Mouse (Mus musculus) liver, postnatal 0 days (tissue): Measurements from ENCODE around the gene Jak3. TPM values are rescaled to one million over a fixed set of nuclear protein-coding genes. Genes with fewer than 3 reads are reported as not detected.

Experiments used
- ATAC-seq: fragments of 200-750 bp; cut with Nextera tagmentation; 2 replicates; pipeline ENCODE4 v1.8.0; 2017; ENCODE audit warnings: mild to moderate bottlenecking, moderate library complexity
- DNase-seq: peaks from one replicate; pipeline ENCODE4 v3.0.0-alpha.2; 2016
- H3K27ac ChIP-seq: fragments of 300-500 bp; sonication (generic); 2 replicates; pipeline ENCODE4 v1.5.1; 2014; ENCODE audit warnings: antibody characterized with exemption, moderate library complexity, mild to moderate bottlenecking, low read depth
- H3K27me3 ChIP-seq: fragments of 300-500 bp; sonication (generic); 2 replicates; pipeline ENCODE4 v1.6.1; 2014; ENCODE audit warnings: low read length, control low read depth, mixed read lengths; ENCODE audit not compliant: insufficient read depth
- H3K36me3 ChIP-seq: fragments of 300-500 bp; sonication (generic); replicated peaks from 2 replicates; pipeline ENCODE4 v1.6.1; 2014; ENCODE audit warnings: mild to moderate bottlenecking, control low read depth, low read length, moderate library complexity, mixed read lengths; ENCODE audit not compliant: insufficient read depth
- H3K4me1 ChIP-seq: fragments of 300-500 bp; sonication (generic); 2 replicates; pipeline ENCODE4 v1.6.1; 2014; ENCODE audit warnings: antibody characterized with exemption, mild to moderate bottlenecking, control low read depth; ENCODE audit not compliant: insufficient read depth
- H3K4me2 ChIP-seq: fragments of 300-500 bp; sonication (generic); 2 replicates; pipeline ENCODE4 v1.6.1; 2014; ENCODE audit warnings: low read depth, mild to moderate bottlenecking, low read length, moderate library complexity, mixed read lengths
- H3K4me3 ChIP-seq: fragments of 300-500 bp; sonication (generic); 2 replicates; pipeline ENCODE4 v1.5.1; 2014; ENCODE audit warnings: low read depth, low read length
- H3K9ac ChIP-seq: fragments of 300-500 bp; sonication (generic); replicated peaks from 2 replicates; pipeline ENCODE4 v1.6.1; 2014; ENCODE audit warnings: mild to moderate bottlenecking, moderate library complexity
- H3K9me3 ChIP-seq: fragments of 300-500 bp; sonication (generic); 2 replicates; pipeline ENCODE4 v1.6.1; 2016; ENCODE audit warnings: mild to moderate bottlenecking, control low read depth, low read length, mixed read lengths
- CTCF ChIP-seq: sonication (generic); IDR thresholded peaks from 2 replicates; pipeline ENCODE4 v1.5.1; 2016; ENCODE audit warnings: antibody characterized with exemption, low read depth
- EP300 ChIP-seq: IDR thresholded peaks from 2 replicates; pipeline ENCODE4 v1.6.1; 2016; ENCODE audit warnings: antibody characterized with exemption, low read depth, mild to moderate bottlenecking
- WGBS: fragments of 180-500 bp; shearing (Covaris S2); extraction: QIAGEN DNeasy Blood & Tissue Kit; methylation state at CpG from one replicate; pipeline ENCODE4 v1.1.7; 2014; ENCODE audit not compliant: insufficient replicate concordance; 5-methylcytosine and 5-hydroxymethylcytosine counted together
- polyA plus RNA-seq: library from polyadenylated mRNA; unstranded; fragments of >200 nt; fragmentation: Nextera tagmentation; extraction: Ambion mirVana; gene quantifications from 2 replicates; pipeline ENCODE4 v1.2.1, GENCODE M21; 2015

Gene Jak3
- polyA plus RNA-seq, 1 experiment from 2014 or later: 4.6 TPM

DNA sequence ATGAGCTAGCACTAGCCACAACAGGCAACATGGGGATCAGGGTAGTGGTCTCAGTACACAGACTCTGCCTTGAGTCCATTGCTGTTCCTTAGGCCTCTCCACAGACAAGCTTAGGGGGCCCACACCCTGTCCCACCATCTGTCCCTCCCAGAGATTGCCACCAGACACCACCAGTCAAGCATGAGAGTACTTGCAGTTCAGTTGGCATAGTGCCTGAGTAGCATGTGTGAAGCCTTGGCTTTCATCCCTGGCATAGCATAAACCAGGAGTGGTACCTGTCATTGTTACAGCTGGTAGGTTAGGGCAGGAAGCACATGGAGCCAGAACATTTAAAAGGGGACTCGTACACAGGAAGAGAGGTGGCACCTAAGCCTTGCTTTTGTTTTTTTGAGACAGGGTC, 16.3 kb upstream of the Jak3 start:
- peaks cover 40% of the 10 kb centered on the region for H3K27me3 ChIP-seq
- 32% methylated on average over 1 of the region's 1 CpGs for WGBS
- H3K9ac ChIP-seq: no peak overlapping the region
- DNase-seq: no peak
- H3K4me1 ChIP-seq: 0 out of 2 replicates have a peak, but pooled peaks cover 2% of the 10 kb centered on the region
- H3K27ac ChIP-seq: no peak overlapping the region
- no peaks in the 10 kb centered on the region for H3K9me3 ChIP-seq
- ATAC-seq: no peak
- no peaks in the 10 kb centered on the region for H3K36me3 ChIP-seq
- TF ChIP-seq CTCF: no peak
- TF ChIP-seq EP300: no peak
- H3K4me3 ChIP-seq: no peak overlapping the region
- H3K4me2 ChIP-seq: no peak overlapping the region

DNA sequence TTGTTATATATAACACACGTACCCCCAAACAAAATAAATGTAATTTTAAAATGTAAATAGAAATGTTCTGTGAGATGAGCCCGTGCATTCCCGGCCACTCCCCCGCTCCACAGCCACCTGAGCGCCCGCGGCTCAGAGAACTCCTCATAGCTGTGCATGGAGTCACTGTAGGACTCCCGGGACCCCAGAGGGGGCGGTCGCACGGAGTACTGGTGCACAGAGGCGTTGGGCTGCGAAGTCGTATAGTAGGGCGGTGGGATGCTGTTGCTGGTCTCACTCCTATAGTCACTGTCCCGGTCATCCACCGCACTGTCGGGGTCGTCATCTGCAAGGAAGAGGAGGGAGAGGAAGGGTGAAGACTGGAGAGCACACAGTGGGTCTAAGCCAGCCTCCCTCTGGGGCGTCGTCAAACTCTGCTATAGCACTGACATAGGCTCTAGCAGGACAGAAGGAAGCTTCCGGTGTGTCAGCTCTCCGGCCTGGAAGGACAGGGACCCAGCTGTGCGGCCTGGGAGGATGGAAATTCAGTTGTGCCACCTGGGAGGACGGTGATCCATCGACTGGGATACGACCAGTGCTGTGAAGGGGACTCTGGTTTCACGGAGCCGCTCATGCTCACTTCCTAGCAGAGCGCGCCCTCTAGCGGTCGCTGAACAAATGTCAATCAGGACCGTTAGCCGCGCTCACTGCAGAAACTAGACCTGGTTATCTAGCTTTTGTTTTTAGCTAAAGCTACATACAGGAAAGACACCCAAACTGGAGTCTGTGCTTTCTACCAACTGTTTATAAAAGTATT, 15.6 kb upstream of the Jak3 start:
- Histone ChIP-seq H3K9me3 (no peaks in the 10 kb centered on the region), H3K27ac (no peak overlapping the region), H3K4me3 (no peak overlapping the region), H3K4me2 (no peak overlapping the region), H3K4me1 (peaks cover 2% of the 10 kb centered on the region; the same call in 1 of the 2 replicates), H3K27me3 (peaks cover 32% of the 10 kb centered on the region), H3K36me3 (no peaks in the 10 kb centered on the region), H3K9ac (no peak overlapping the region)
- 9% methylated on average over 36 of the region's 36 CpGs for WGBS
- peak; percentile 95 for TF ChIP-seq CTCF
- TF ChIP-seq EP300: no peak
- ATAC-seq: peak; percentile 35; the same call in 1 of the 2 replicates
- DNase-seq: peak; percentile 90

DNA sequence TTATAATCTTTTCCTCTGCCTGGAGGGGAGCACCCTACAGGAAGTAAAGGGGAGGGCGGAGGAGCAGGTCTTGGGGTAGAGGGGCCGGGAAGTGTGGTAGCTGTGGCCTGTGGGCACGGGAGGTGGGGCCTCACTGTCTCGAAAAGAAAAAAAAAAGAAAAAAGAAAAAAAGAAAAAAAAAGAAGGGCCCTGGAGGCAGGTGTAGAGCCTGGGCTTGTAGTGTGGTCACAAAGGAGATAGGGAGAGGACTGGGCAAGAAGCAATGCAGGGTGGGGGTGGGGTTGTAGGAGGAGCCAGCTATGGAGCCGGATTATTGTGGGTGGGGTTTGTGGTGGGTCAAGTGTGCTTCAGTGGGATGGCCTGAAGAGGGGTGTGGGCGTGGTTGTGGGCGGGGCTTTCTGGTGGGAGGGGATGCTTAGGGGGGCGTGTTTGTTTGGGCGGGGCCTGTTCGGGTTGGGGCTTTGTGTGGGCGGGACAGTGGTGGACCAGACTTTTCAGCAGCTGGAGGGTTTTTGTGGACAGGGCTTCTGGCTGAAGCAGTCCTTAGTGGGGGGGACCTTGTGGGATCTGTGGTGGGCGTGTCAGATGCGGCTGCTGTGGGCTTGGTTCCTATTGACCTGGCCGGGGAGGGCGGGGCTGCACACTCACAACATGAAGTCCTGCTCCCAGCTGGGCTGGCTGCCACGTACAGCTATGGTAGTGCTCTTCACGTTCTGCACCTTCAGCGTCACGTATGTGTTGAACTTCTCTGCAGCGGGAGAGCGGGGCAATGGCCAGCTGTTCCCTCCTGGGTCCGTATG, 10.6 kb upstream of the Jak3 start:
- Histone ChIP-seq H3K4me3 (peak overlapping the region; percentile 25; the same call in 1 of the 2 replicates), H3K27me3 (peaks cover 13% of the 10 kb centered on the region)
- WGBS: 2% methylated on average over 22 of the region's 22 CpGs

GRCm38 (mm10) chr8:71666855-71667254, 9.2 kb upstream of the Jak3 start:
- H3K27me3 ChIP-seq: peaks cover 21% of the 10 kb centered on the region; the same call in 1 of the 2 replicates
- H3K27ac ChIP-seq: no peak overlapping the region
- H3K36me3 ChIP-seq: no peaks in the 10 kb centered on the region
- TF ChIP-seq CTCF (no peak), EP300 (no peak)
- H3K4me1 ChIP-seq: peaks cover 24% of the 10 kb centered on the region
- H3K4me2 ChIP-seq: no peak overlapping the region
- H3K9me3 ChIP-seq: no peaks in the 10 kb centered on the region
- DNase-seq: no peak
- ATAC-seq: no peak
- no peak overlapping the region for H3K9ac ChIP-seq
- H3K4me3 ChIP-seq: no peak overlapping the region
- 73% methylated on average over 1 of the region's 1 CpGs for WGBS

More for the DNA sequence above, 10.6 kb upstream of the Jak3 start:
- Histone ChIP-seq H3K4me2 (peak overlapping the region; percentile 56), H3K27ac (no peak overlapping the region), H3K9ac (no peak overlapping the region; the same call in 1 of the 2 replicates), H3K9me3 (no peaks in the 10 kb centered on the region), H3K36me3 (no peaks in the 10 kb centered on the region), H3K4me1 (peaks cover 13% of the 10 kb centered on the region)
- DNase-seq (peak; percentile 89), ATAC-seq (peak; percentile 81)
- TF ChIP-seq CTCF (no peak), EP300 (no peak)

DNA sequence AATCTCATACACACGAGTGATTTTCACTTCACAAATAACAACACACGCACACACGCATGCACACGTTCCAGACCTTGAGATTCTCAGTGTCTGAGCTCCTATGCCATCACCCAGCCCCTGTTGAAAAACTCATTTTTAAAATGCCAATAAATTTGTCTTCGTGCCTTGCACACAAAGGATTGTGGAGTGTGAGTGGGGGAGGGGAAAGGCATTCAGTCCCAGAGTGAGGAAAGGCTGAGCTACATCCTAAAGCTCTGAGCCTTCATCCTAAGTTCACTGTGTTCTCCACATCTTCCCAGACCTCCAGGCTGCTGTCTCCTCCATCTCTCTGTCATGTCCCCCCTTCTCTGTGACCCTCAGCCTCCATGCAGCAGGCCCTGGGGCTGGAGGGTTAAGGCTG, 8.8 kb upstream of the Jak3 start:
- Histone ChIP-seq H3K9ac (no peak overlapping the region), H3K27ac (no peak overlapping the region)
- no peak for DNase-seq

DNA sequence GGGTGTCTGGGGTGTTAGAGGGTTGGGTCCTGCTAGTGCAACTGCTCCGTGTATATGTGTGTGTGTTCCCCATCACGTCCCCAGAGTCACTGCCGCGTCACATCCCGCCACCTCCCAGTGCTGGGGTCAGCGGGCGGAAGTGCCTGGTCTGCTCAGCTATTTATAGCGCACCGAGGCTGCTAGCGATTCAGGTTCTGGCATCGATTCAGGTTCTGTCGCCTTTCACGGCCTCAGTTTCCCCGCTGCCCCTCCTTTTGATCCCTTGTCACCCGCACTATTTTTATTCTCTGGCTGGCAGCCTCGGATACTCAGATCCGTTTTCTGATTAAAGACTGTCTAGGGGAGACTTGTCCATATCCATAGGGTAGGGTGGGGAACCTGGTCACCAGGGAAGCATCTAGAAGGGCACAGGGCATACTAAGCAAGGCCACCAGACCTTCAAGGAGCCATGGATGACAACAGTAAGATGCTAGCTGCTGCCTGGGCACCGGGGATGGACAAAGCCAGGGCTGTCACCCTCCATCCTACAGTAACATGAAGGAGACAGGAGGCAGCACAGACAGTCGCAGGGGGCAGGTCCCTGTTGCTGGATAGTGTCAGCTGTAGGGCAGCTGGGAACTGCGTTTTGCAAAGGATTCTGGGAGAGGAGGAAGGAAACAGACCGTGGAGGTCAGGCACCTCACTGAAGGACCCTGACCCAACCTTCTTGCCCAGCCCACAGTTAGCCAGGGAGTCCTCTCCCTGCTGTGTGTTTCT, 7.7 kb upstream of the Jak3 start:
- DNase-seq (peak; percentile 68), ATAC-seq (no peak)
- Histone ChIP-seq H3K4me1 (peaks cover 28% of the 10 kb centered on the region), H3K9me3 (no peaks in the 10 kb centered on the region), H3K9ac (no peak overlapping the region), H3K27ac (no peak overlapping the region), H3K27me3 (peaks cover 21% of the 10 kb centered on the region; the same call in 1 of the 2 replicates), H3K36me3 (no peaks in the 10 kb centered on the region), H3K4me2 (peak overlapping the region; percentile 55), H3K4me3 (no peak overlapping the region)
- WGBS: 1% methylated on average over 21 of the region's 21 CpGs
- no peak for TF ChIP-seq EP300
- no peak for TF ChIP-seq CTCF

More for the DNA sequence above, 8.8 kb upstream of the Jak3 start:
- H3K9me3 ChIP-seq: no peaks in the 10 kb centered on the region
- peaks cover 27% of the 10 kb centered on the region for H3K4me1 ChIP-seq
- no peak overlapping the region for H3K4me3 ChIP-seq
- no peak for ATAC-seq
- H3K27me3 ChIP-seq: peaks cover 21% of the 10 kb centered on the region; the same call in 1 of the 2 replicates
- H3K36me3 ChIP-seq: no peaks in the 10 kb centered on the region
- WGBS: 58% methylated on average over 5 of the region's 5 CpGs
- TF ChIP-seq CTCF (no peak), EP300 (no peak)
- H3K4me2 ChIP-seq: no peak overlapping the region
